Mouse (Mus musculus) liver, embryonic 15.5 days (tissue): Measurements from ENCODE around the gene Dennd1a. TPM values are rescaled to one million over a fixed set of nuclear protein-coding genes. Genes with fewer than 3 reads are reported as not detected.

Experiments used
- ATAC-seq: fragments of 200-750 bp; cut with Nextera tagmentation; 2 replicates; pipeline ENCODE4 v1.8.0; 2017; ENCODE audit warnings: moderate number of reproducible peaks, mild to moderate bottlenecking, moderate library complexity; ENCODE audit not compliant: insufficient read depth
- H3K27ac ChIP-seq: fragments of 300-500 bp; sonication (generic); replicated peaks from 2 replicates; pipeline ENCODE4 v1.5.1; 2015; ENCODE audit warnings: mild to moderate bottlenecking, inconsistent platforms
- H3K27me3 ChIP-seq: fragments of 300-500 bp; sonication (generic); 2 replicates; pipeline ENCODE4 v1.6.1; 2015; ENCODE audit warnings: mild to moderate bottlenecking, inconsistent platforms
- H3K36me3 ChIP-seq: fragments of 300-500 bp; sonication (generic); replicated peaks from 2 replicates; pipeline ENCODE4 v1.6.1; 2015; ENCODE audit warnings: moderate library complexity, mild to moderate bottlenecking, inconsistent platforms
- H3K4me1 ChIP-seq: fragments of 300-500 bp; sonication (generic); replicated peaks from 2 replicates; pipeline ENCODE4 v1.6.1; 2015; ENCODE audit warnings: inconsistent platforms
- H3K4me2 ChIP-seq: fragments of 300-500 bp; sonication (generic); 2 replicates; pipeline ENCODE4 v1.6.1; 2015; ENCODE audit warnings: moderate library complexity, mild to moderate bottlenecking, inconsistent platforms
- H3K4me3 ChIP-seq: fragments of 300-500 bp; sonication (generic); replicated peaks from 2 replicates; pipeline ENCODE4 v1.5.1; 2015; ENCODE audit warnings: mild to moderate bottlenecking, inconsistent platforms
- H3K9ac ChIP-seq: fragments of 300-500 bp; sonication (generic); 2 replicates; pipeline ENCODE4 v1.6.1; 2015; ENCODE audit warnings: moderate library complexity, mild to moderate bottlenecking, inconsistent platforms
- H3K9me3 ChIP-seq: fragments of 300-500 bp; sonication (generic); replicated peaks from 2 replicates; pipeline ENCODE4 v1.6.1; 2016; ENCODE audit warnings: inconsistent platforms
- WGBS: fragments of 180-500 bp; shearing (Covaris S2); methylation state at CpG from one replicate; pipeline ENCODE4 v1.1.7; 2015; ENCODE audit warnings: mixed read lengths; ENCODE audit not compliant: insufficient replicate concordance; 5-methylcytosine and 5-hydroxymethylcytosine counted together
- polyA plus RNA-seq: library from polyadenylated mRNA; unstranded; fragments of >200 nt; fragmentation: Nextera tagmentation; extraction: Ambion mirVana; gene quantifications from 2 replicates; pipeline ENCODE4 v1.2.1, GENCODE M21; 2015

Dennd1a gene
- polyA plus RNA-seq, 1 experiment from 2014 or later = 9.9 TPM

GRCm38 (mm10) chr2:38003183-38003680 lies 284.0 kb downstream of the Dennd1a start:
- Histone ChIP-seq H3K9ac (no peak overlapping the region), H3K27ac (no peak overlapping the region), H3K4me3 (no peak overlapping the region), H3K27me3 (no peaks in the 10 kb centered on the region), H3K9me3 (no peaks in the 10 kb centered on the region), H3K4me2 (no peak overlapping the region), H3K36me3 (0 out of 2 replicates have a peak, but pooled peaks cover 4% of the 10 kb centered on the region), H3K4me1 (0 out of 2 replicates have a peak, but pooled peaks cover 3% of the 10 kb centered on the region)
- WGBS = 75% methylated on average over 9 of the region's 9 CpGs
- no peak for ATAC-seq

GRCm38 (mm10) chr2:38001004-38001403 lies 286.2 kb downstream of the Dennd1a start:
- no peak overlapping the region for H3K4me3 ChIP-seq
- WGBS = 26% methylated on average over 1 of the region's 1 CpGs

GRCm38 (mm10) chr2:37997966-37998365 lies 289.2 kb downstream of the Dennd1a start:
- no peak for ATAC-seq
- H3K27me3 ChIP-seq = no peaks in the 10 kb centered on the region
- WGBS = 57% methylated on average over 3 of the region's 3 CpGs
- no peak overlapping the region for H3K9ac ChIP-seq
- H3K4me1 ChIP-seq = 0 out of 2 replicates have a peak, but pooled peaks cover 3% of the 10 kb centered on the region
- 0 out of 2 replicates have a peak, but pooled peaks cover 4% of the 10 kb centered on the region for H3K36me3 ChIP-seq
- H3K4me2 ChIP-seq = no peak overlapping the region
- H3K27ac ChIP-seq = no peak overlapping the region
- no peaks in the 10 kb centered on the region for H3K9me3 ChIP-seq
- H3K4me3 ChIP-seq = no peak overlapping the region

More at GRCm38 (mm10) chr2:38001004-38001403, 286.2 kb downstream of the Dennd1a start:
- peak; percentile 28; the same call in 1 of the 2 replicates for ATAC-seq
- no peak overlapping the region for H3K4me2 ChIP-seq
- H3K27me3 ChIP-seq = no peaks in the 10 kb centered on the region
- H3K4me1 ChIP-seq = 0 out of 2 replicates have a peak, but pooled peaks cover 3% of the 10 kb centered on the region
- H3K27ac ChIP-seq = no peak overlapping the region
- 0 out of 2 replicates have a peak, but pooled peaks cover 4% of the 10 kb centered on the region for H3K36me3 ChIP-seq
- no peak overlapping the region for H3K9ac ChIP-seq
- no peaks in the 10 kb centered on the region for H3K9me3 ChIP-seq

- WGBS = 72% methylated on average over 3 of the region's 3 CpGs
Observed at GRCm38 (mm10) chr2:37989091-37989490, 298.1 kb downstream of the Dennd1a start.

GRCm38 (mm10) chr2:37988301-37988700 lies 298.9 kb downstream of the Dennd1a start:
- WGBS = 63% methylated on average over 1 of the region's 1 CpGs
- Histone ChIP-seq H3K4me3 (no peak overlapping the region), H3K4me1 (no peaks in the 10 kb centered on the region), H3K27ac (no peak overlapping the region), H3K9ac (no peak overlapping the region), H3K27me3 (no peaks in the 10 kb centered on the region), H3K36me3 (no peaks in the 10 kb centered on the region), H3K9me3 (no peaks in the 10 kb centered on the region), H3K4me2 (no peak overlapping the region)
- ATAC-seq = no peak

More at GRCm38 (mm10) chr2:37989091-37989490, 298.1 kb downstream of the Dennd1a start:
- Histone ChIP-seq H3K9me3 (no peaks in the 10 kb centered on the region), H3K4me1 (no peaks in the 10 kb centered on the region), H3K36me3 (no peaks in the 10 kb centered on the region), H3K27me3 (no peaks in the 10 kb centered on the region), H3K4me3 (no peak overlapping the region), H3K9ac (no peak overlapping the region), H3K4me2 (no peak overlapping the region), H3K27ac (no peak overlapping the region)
- no peak for ATAC-seq

GRCm38 (mm10) chr2:37985690-37986222 lies 301.4 kb downstream of the Dennd1a start:
- no peak for ATAC-seq
- Histone ChIP-seq H3K4me3 (no peak overlapping the region), H3K9ac (no peak overlapping the region), H3K27me3 (no peaks in the 10 kb centered on the region), H3K4me2 (no peak overlapping the region), H3K4me1 (no peaks in the 10 kb centered on the region), H3K9me3 (no peaks in the 10 kb centered on the region), H3K27ac (no peak overlapping the region), H3K36me3 (no peaks in the 10 kb centered on the region)
- 68% methylated on average over 5 of the region's 5 CpGs for WGBS

- Histone ChIP-seq H3K9me3 (no peaks in the 10 kb centered on the region), H3K4me2 (no peak overlapping the region), H3K9ac (no peak overlapping the region), H3K27ac (no peak overlapping the region), H3K27me3 (no peaks in the 10 kb centered on the region), H3K36me3 (no peaks in the 10 kb centered on the region), H3K4me3 (no peak overlapping the region), H3K4me1 (no peaks in the 10 kb centered on the region)
- WGBS = 92% methylated on average over 1 of the region's 1 CpGs
- ATAC-seq = no peak
Observed at GRCm38 (mm10) chr2:37982714-37983113, 304.5 kb downstream of the Dennd1a start.

- Histone ChIP-seq H3K4me2 (no peak overlapping the region), H3K9ac (no peak overlapping the region), H3K4me1 (no peaks in the 10 kb centered on the region), H3K27ac (no peak overlapping the region), H3K27me3 (no peaks in the 10 kb centered on the region), H3K36me3 (no peaks in the 10 kb centered on the region), H3K4me3 (no peak overlapping the region), H3K9me3 (no peaks in the 10 kb centered on the region)
- no peak for ATAC-seq
- 49% methylated on average over 15 of the region's 15 CpGs for WGBS
Observed at GRCm38 (mm10) chr2:37981562-37982403, 305.4 kb downstream of the Dennd1a start.

- no peak for ATAC-seq
- Histone ChIP-seq H3K4me2 (no peak overlapping the region), H3K36me3 (no peaks in the 10 kb centered on the region), H3K4me1 (no peaks in the 10 kb centered on the region), H3K9me3 (no peaks in the 10 kb centered on the region), H3K9ac (no peak overlapping the region), H3K4me3 (no peak overlapping the region), H3K27ac (no peak overlapping the region), H3K27me3 (no peaks in the 10 kb centered on the region)
- whole genome bisulfite sequencing = 69% methylated on average over 3 of the region's 3 CpGs
Observed at GRCm38 (mm10) chr2:37974201-37974600, 313.0 kb downstream of the Dennd1a start.

- no peaks in the 10 kb centered on the region for H3K27me3 ChIP-seq
- no peaks in the 10 kb centered on the region for H3K36me3 ChIP-seq
- H3K9ac ChIP-seq = no peak overlapping the region
- 81% methylated on average over 6 of the region's 6 CpGs for WGBS
- ATAC-seq = no peak
- no peak overlapping the region for H3K27ac ChIP-seq
- no peaks in the 10 kb centered on the region for H3K4me1 ChIP-seq
- no peak overlapping the region for H3K4me2 ChIP-seq
- H3K4me3 ChIP-seq = no peak overlapping the region
- H3K9me3 ChIP-seq = no peaks in the 10 kb centered on the region
Observed at GRCm38 (mm10) chr2:37972621-37973020, 314.6 kb downstream of the Dennd1a start.

GRCm38 (mm10) chr2:37971726-37972125 lies 315.5 kb downstream of the Dennd1a start:
- 84% methylated on average over 1 of the region's 1 CpGs for whole genome bisulfite sequencing
- H3K4me1 ChIP-seq = no peaks in the 10 kb centered on the region
- no peak overlapping the region for H3K4me2 ChIP-seq
- H3K4me3 ChIP-seq = no peak overlapping the region
- no peak overlapping the region for H3K27ac ChIP-seq
- no peaks in the 10 kb centered on the region for H3K9me3 ChIP-seq
- H3K36me3 ChIP-seq = no peaks in the 10 kb centered on the region
- no peak for ATAC-seq
- H3K27me3 ChIP-seq = no peaks in the 10 kb centered on the region
- no peak overlapping the region for H3K9ac ChIP-seq
